Mouse (Mus musculus): ENCODE data around the gene Angptl6.
A peak's percentile ranks its signal among the peaks of the same experiment; 100 is the strongest.
"Not testable (repeated sequence)": the region's sequence is repeated elsewhere in the genome, so short reads cannot be mapped to it uniquely, and the experiment has no call there.

Angptl6 gene

GRCm38 (mm10) chr9:20837184-20837947, 42.2 kb downstream of the Angptl6 start:
- DNase-seq: no peak

- not testable (repeated sequence) for DNase-seq
Measured at GRCm38 (mm10) chr9:20835431-20835954, 44.0 kb downstream of the Angptl6 start.

DNA sequence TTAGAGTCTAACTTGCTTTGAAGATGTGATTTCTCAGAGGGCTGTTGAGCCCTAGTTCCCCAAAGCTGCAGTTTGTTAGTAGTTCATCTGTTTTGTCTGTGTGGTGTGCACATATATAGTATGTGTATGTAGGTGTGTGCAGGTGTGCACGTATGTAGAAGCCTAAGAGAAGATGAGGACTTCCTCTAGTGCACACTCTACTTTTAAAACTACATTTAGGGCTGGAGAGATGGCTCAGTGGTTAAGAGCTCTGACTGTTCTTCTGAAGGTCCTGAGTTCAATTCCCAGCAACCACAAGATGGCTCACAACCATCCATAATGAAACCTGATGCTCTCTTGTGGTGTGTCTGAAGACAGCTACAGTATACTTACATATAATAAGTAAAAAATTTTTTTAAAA, 44.6 kb downstream of the Angptl6 start:
- DNase-seq: no peak

DNA sequence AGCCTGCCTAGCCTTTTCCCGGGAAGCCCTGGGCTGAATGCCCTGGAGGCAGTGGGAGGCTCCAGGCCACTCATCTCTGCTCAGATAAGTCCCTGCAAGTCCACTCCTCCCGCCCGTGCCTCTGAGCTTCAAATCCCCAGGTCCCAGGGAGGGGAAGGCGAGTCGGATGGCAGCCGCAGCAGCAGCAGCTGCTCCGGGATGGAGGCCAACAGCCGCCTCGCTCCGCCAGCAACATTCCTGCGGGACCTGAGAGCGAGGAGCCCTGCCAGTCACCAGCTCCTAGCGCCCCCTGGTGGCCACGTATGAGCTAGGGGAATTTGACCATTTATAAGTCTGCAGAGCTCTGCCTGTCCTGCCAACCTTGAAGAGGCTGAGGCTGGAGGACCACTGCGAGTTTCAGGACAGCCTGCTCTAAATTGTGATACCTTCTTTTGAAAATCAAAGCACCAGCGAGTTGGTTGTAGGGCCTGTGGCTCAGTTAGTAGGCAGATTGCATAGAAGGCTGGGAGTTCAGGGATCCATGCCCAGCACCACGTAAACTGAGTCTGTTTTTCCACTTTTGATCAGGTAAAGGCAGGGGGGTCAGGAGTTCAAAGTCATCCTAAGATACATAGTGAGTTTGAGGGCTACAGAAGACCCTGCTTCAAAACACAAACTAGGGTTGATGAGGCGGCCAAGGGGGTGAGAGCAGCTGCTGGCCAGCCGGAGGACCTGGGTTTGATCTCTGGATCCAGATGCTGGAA, 48.5 kb downstream of the Angptl6 start:
- peak; percentile 34 to 50 for DNase-seq

GRCm38 (mm10) chr9:20828127-20828526, 51.4 kb downstream of the Angptl6 start:
- DNase-seq: no peak

DNA sequence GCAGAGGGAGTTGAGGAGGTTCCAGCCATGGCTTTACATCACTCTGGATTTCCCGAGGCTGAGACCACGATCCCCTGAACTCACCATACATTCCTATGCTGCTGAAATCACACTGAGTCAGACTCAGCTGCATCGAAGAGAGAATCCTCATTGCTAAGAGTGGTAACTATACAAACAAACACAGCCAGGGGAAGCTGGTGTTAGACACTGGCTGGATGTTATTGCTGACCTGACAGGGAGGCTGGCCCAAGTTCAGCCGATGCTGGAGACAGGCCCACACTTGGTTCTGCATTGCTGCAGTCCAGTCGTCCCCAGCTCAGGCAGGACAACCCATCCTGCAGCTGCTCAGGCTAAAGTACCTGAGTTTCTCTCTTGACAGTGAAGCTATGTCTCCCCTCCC, 53.7 kb downstream of the Angptl6 start:
- DNase-seq: no peak

Measured in thymus, adult 18-20 months (tissue).